Mouse (Mus musculus) G1E (cell line): ENCODE results near the gene Tmem175. TPM values are rescaled to one million over a fixed set of nuclear protein-coding genes. Genes with fewer than 3 reads are reported as not detected.
"Not testable (repeated sequence)": the region's sequence is repeated elsewhere in the genome, so short reads cannot be mapped to it uniquely, and the experiment has no call there.

ENCODE experiments used
- ATAC-seq: 2 replicates; pipeline ENCODE4 v1.8.0; 2016; ENCODE audit warnings: mild to moderate bottlenecking; ENCODE audit not compliant: insufficient number of reproducible peaks, poor library complexity, low FRiP score, severe bottlenecking; ENCODE audit errors: extremely low read depth
- DNase-seq: peaks from one replicate; pipeline ENCODE4 v3.0.0; 2012; ENCODE audit warnings: low spot score
- H3K27me3 ChIP-seq: 2 replicates; pipeline ENCODE4 v1.6.1; 2012; ENCODE audit warnings: mild to moderate bottlenecking, low read length, inconsistent platforms; ENCODE audit not compliant: insufficient read depth
- H3K36me3 ChIP-seq: replicated peaks from 2 replicates; pipeline ENCODE3; 2012; ENCODE audit warnings: mild to moderate bottlenecking, inconsistent platforms
- H3K4me1 ChIP-seq: 2 replicates; pipeline ENCODE4 v1.6.1; 2012; ENCODE audit warnings: low read depth, low read length, inconsistent platforms, mixed read lengths; ENCODE audit not compliant: insufficient read depth
- H3K4me3 ChIP-seq: 2 replicates; pipeline ENCODE4 v1.5.1; 2012; ENCODE audit warnings: low read depth, mild to moderate bottlenecking, inconsistent platforms, low read length, moderate library complexity, mixed read lengths
- H3K9me3 ChIP-seq: replicated peaks from 2 replicates; pipeline ENCODE4 v1.6.1; 2012; ENCODE audit warnings: inconsistent platforms
- CTCF ChIP-seq: IDR thresholded peaks from 2 replicates; pipeline ENCODE4 v1.5.1; 2012; ENCODE audit warnings: low read depth, low read length, inconsistent platforms, mixed read lengths
- GATA1 ChIP-seq: IDR thresholded peaks from 2 replicates; pipeline ENCODE4 v1.6.1; 2012; ENCODE audit warnings: borderline replicate concordance, low read length, inconsistent platforms, mixed read lengths
- GATA2 ChIP-seq: IDR thresholded peaks from 2 replicates; pipeline ENCODE4 v1.6.1; 2012; ENCODE audit warnings: low read depth, low read length, inconsistent platforms, borderline replicate concordance
- POLR2AphosphoS5 ChIP-seq: IDR thresholded peaks from 2 replicates; pipeline ENCODE4 v1.6.1; 2012; ENCODE audit warnings: low read depth, low read length, inconsistent platforms; ENCODE audit not compliant: insufficient replicate concordance
- TAL1 ChIP-seq: conservative IDR thresholded peaks from 2 replicates; pipeline ENCODE4 v1.6.1; 2012; ENCODE audit warnings: low read depth, low read length, inconsistent platforms, mixed read lengths
- polyA plus RNA-seq: library from polyadenylated mRNA; stranded (reverse); fragments of >175 nt; gene quantifications from 2 replicates; pipeline ENCODE4 v1.2.3, GENCODE M21; 2012
- total RNA-seq, 2 experiments: library from RNA; stranded (forward) in 1 of 2; stranded (reverse) in 1 of 2; fragments of 200-1000 nt in 1 of 2; fragments of >200 nt in 1 of 2; fragmentation: Nextera tagmentation in 1 of 2; gene quantifications; 2 replicates each; pipeline ENCODE4 v1.2.3; 2014 to 2017

Tmem175 gene
- total and polyA plus RNA-seq, 3 experiments = 4.4 to 51.5 (median 22.9) TPM

- no peak for DNase-seq
- H3K27me3 ChIP-seq = no peaks in the 10 kb centered on the region
These were observed 3.4 kb upstream of the Tmem175 start for GRCm38 (mm10) chr5:108626050-108626660.

DNA sequence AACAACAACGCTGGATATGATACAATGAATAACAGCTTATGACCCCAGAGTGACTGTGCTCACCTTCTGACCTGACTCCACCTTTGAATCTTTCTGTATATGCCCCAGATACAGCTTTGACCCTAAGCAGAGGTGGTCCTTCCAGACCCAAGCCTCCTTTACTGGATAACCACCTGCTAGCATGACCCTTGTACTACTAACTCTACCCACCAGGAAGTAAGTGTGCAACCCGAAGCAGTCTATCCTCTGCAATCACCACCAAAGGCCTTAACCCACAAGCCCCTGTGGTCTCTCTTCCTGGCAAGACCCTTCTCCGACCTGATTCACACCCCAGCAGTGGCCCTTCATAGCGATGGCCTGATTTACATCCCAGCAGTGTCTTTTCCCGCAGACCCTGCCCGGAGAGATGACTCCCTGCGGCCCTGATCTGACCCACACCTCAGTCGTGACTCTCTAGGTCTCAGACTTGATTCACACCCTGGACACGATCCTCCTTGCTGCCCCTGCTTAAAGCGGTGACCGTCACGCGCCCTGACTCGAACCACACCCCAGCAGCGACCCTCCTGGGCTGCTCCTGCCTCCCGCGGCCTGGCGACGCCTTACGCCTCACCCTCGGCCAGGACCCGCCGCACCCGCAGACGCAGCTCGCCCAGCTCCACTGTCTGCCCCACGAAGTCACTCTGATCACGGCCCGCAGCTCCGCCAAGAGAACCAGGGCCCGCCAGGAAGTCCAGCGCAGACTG is 508 bp upstream of the Tmem175 start:
- peak; percentile 43 for DNase-seq
- H3K4me1 ChIP-seq = peaks cover 46% of the 10 kb centered on the region
- peak overlapping the region; percentile 92 for H3K4me3 ChIP-seq
- no peaks in the 10 kb centered on the region for H3K27me3 ChIP-seq
- peak; percentile 26 for ATAC-seq
- peaks cover 20% of the 10 kb centered on the region for H3K36me3 ChIP-seq
- no peak for TF ChIP-seq GATA1
- TF ChIP-seq TAL1 = no peak
- TF ChIP-seq GATA2 = no peak
- no peak for TF ChIP-seq POLR2AphosphoS5
- no peak for TF ChIP-seq CTCF
- no peaks in the 10 kb centered on the region for H3K9me3 ChIP-seq

More at GRCm38 (mm10) chr5:108626050-108626660, 3.4 kb upstream of the Tmem175 start:
- no peak overlapping the region for H3K4me3 ChIP-seq
- peaks cover 46% of the 10 kb centered on the region for H3K36me3 ChIP-seq
- TF ChIP-seq CTCF (no peak), TAL1 (peak; percentile 70)
- ATAC-seq = peak; percentile 47; the same call in 1 of the 2 replicates
- peaks cover 51% of the 10 kb centered on the region for H3K4me1 ChIP-seq
- H3K9me3 ChIP-seq = no peaks in the 10 kb centered on the region

- peaks cover 26% of the 10 kb centered on the region for H3K36me3 ChIP-seq
- no peaks in the 10 kb centered on the region for H3K27me3 ChIP-seq
- H3K4me1 ChIP-seq = peaks cover 17% of the 10 kb centered on the region
- H3K4me3 ChIP-seq = no peak overlapping the region
- TF ChIP-seq GATA2 (no peak), POLR2AphosphoS5 (no peak), CTCF (no peak), TAL1 (no peak), GATA1 (no peak)
- DNase-seq (no peak), ATAC-seq (no peak)
- H3K9me3 ChIP-seq = no peaks in the 10 kb centered on the region
These were observed 4.1 kb downstream of the Tmem175 start for GRCm38 (mm10) chr5:108633676-108634075.

GRCm38 (mm10) chr5:108634088-108634487 is 4.5 kb downstream of the Tmem175 start:
- peaks cover 15% of the 10 kb centered on the region for H3K4me1 ChIP-seq
- not testable (repeated sequence) for DNase-seq, H3K27me3 ChIP-seq, H3K9me3 ChIP-seq, ATAC-seq, H3K4me3 ChIP-seq
- H3K36me3 ChIP-seq = peaks cover 26% of the 10 kb centered on the region

DNA sequence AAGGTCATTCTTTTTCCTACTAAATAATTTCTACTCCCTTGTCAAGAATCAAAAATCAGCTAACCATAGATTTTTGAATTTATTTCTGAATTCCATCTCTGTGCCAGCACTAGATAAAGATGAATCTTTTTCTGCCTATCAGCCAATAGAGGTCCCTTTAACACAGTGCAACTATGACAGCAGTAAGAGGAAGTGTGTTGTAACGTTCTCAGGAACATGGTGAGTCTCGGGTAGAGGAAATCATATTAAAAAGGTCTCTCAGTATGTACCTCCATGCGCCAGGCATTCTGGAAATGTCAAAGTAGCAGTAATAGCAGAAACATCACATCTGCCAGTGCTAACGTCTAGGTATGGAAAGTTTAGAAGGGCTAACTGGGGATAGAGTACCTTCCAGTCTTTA is 6.6 kb downstream of the Tmem175 start:
- no peak for TF ChIP-seq GATA1
- TF ChIP-seq CTCF = no peak
- TF ChIP-seq TAL1 = no peak
- TF ChIP-seq GATA2 = no peak
- no peak for TF ChIP-seq POLR2AphosphoS5
- H3K36me3 ChIP-seq = peaks cover 44% of the 10 kb centered on the region
- ATAC-seq (no peak), DNase-seq (no peak)
- peaks cover 2% of the 10 kb centered on the region for H3K4me1 ChIP-seq
- H3K9me3 ChIP-seq = no peaks in the 10 kb centered on the region
- no peaks in the 10 kb centered on the region for H3K27me3 ChIP-seq
- H3K4me3 ChIP-seq = no peak overlapping the region

GRCm38 (mm10) chr5:108643674-108644073 is 14.1 kb downstream of the Tmem175 start:
- Histone ChIP-seq H3K4me3 (no peak overlapping the region), H3K27me3 (no peaks in the 10 kb centered on the region), H3K4me1 (no peaks in the 10 kb centered on the region), H3K9me3 (no peaks in the 10 kb centered on the region), H3K36me3 (peaks cover 90% of the 10 kb centered on the region)
- DNase-seq (no peak), ATAC-seq (no peak)
- TF ChIP-seq POLR2AphosphoS5 = no peak
- TF ChIP-seq GATA1 = no peak
- TF ChIP-seq TAL1 = no peak
- TF ChIP-seq CTCF = no peak
